Mouse (Mus musculus) urinary bladder, postnatal 25 days (tissue): ENCODE results near the gene Mtr.

Source experiments
- DNase-seq: peaks from one replicate; pipeline ENCODE4 v3.0.0; 2022; ENCODE audit warnings: low spot score

The Mtr gene

GRCm38 (mm10) chr13:12232141-12232540 lies 25.8 kb downstream of the Mtr start:
- DNase-seq = no peak

- no peak for DNase-seq
Observed at GRCm38 (mm10) chr13:12228248-12228647, 29.7 kb downstream of the Mtr start.

GRCm38 (mm10) chr13:12227606-12228005 lies 30.3 kb downstream of the Mtr start:
- no peak for DNase-seq

GRCm38 (mm10) chr13:12218603-12219002 lies 39.3 kb downstream of the Mtr start:
- DNase-seq = no peak

GRCm38 (mm10) chr13:12214922-12215321 lies 43.0 kb downstream of the Mtr start:
- DNase-seq = no peak

GRCm38 (mm10) chr13:12211058-12211457 lies 46.9 kb downstream of the Mtr start:
- DNase-seq = no peak

GRCm38 (mm10) chr13:12210023-12210762 lies 47.7 kb downstream of the Mtr start:
- DNase-seq = peak; percentile 13

- DNase-seq = no peak
Observed at GRCm38 (mm10) chr13:12200372-12200771, 57.5 kb downstream of the Mtr start.

- DNase-seq = no peak
Observed at GRCm38 (mm10) chr13:12198486-12198885, 59.4 kb downstream of the Mtr start.

- DNase-seq = no peak
Observed at GRCm38 (mm10) chr13:12196861-12197260, 61.1 kb downstream of the Mtr start.

GRCm38 (mm10) chr13:12196012-12196411 lies 61.9 kb downstream of the Mtr start:
- DNase-seq = no peak

GRCm38 (mm10) chr13:12194942-12195662 lies 62.8 kb downstream of the Mtr start:
- no peak for DNase-seq

- DNase-seq = no peak
Observed at GRCm38 (mm10) chr13:12189219-12189618, 68.7 kb downstream of the Mtr start.

GRCm38 (mm10) chr13:12188804-12189203 lies 69.1 kb downstream of the Mtr start:
- DNase-seq = no peak

- no peak for DNase-seq
Observed at GRCm38 (mm10) chr13:12179481-12179880, 78.4 kb downstream of the Mtr start.

- no peak for DNase-seq
Observed at GRCm38 (mm10) chr13:12176761-12177160, 81.2 kb downstream of the Mtr start.

- DNase-seq = no peak
Observed at GRCm38 (mm10) chr13:12175988-12176736, 81.8 kb downstream of the Mtr start.

- no peak for DNase-seq
Observed at GRCm38 (mm10) chr13:12167276-12167675, 90.6 kb downstream of the Mtr start.

- DNase-seq = no peak
Observed at GRCm38 (mm10) chr13:12166386-12166785, 91.5 kb downstream of the Mtr start.

GRCm38 (mm10) chr13:12165461-12166058 lies 92.4 kb downstream of the Mtr start:
- no peak for DNase-seq

- no peak for DNase-seq
Observed at GRCm38 (mm10) chr13:12162457-12162856, 95.5 kb downstream of the Mtr start.

GRCm38 (mm10) chr13:12160121-12160475 lies 97.8 kb downstream of the Mtr start:
- DNase-seq = no peak
